Mouse (Mus musculus): ENCODE results near the gene Elob.

Elob gene

GRCm38 (mm10) chr17:23778447-23778846 is 50.5 kb downstream of the Elob start:
- no peak for DNase-seq (ENCODE audit: low spot score)

GRCm38 (mm10) chr17:23777141-23777540 is 51.8 kb downstream of the Elob start:
- DNase-seq (ENCODE audit: low spot score): no peak

- no peak for DNase-seq (ENCODE audit: low spot score)
Observed at GRCm38 (mm10) chr17:23776216-23776615, 52.7 kb downstream of the Elob start.

Data from adipocyte (in vitro differentiated cells).